Mouse (Mus musculus): Measurements from ENCODE around the gene Zpbp.

The Zpbp gene

DNA sequence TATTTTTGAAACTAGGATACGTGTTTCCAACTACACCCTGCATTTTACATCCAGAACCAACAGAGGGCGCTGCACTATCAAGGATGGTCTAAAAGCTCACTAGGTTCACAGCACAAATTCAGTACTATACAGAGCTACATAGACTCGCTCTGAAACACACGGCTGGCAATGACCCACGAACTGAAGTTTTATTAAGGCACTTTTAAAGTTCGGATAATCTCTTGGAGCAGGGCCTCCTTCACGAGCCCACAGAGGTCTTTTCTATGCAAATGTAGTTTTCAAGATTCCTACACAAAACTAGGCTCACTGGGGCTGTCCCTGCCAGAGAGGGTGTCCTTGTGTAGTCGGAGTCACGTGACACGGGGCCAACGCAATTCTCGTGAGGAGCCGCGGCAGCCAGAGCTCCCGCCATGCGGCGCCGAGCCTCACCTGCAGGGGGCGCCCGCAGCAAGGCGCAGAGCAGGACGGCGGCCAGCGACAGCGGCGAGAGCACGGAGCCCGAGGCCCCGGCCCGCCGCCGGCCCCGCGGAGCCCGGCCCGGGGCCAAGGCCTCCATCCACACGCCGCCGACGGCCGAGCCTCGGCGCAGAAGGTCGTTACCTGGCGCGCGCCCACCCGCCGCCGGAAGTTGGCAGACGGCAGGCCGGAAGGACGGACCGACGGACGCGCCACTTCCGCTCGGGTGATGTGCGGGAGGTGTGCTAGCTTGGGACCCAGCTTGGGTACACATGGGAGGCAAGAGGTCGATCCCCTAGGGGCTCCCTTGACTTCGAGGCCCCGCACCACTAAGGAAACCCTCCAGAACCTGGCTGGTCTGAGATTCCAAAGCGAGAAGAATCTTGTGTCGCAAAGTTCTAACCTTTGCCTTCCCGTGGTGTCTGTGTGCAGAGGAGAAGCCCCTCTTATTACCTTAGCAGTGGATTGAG is at the start of gene Zpbp, which contains the start of gene Spata48:
Gene Zpbp (minus strand): TSS at position 774 of the 926 bp plus-strand sequence.
Gene Spata48 (plus strand): TSS at position 460 of the 926 bp plus-strand sequence.
- peak; percentile 92 for DNase-seq (ENCODE audit: low read depth, low spot score)

DNA sequence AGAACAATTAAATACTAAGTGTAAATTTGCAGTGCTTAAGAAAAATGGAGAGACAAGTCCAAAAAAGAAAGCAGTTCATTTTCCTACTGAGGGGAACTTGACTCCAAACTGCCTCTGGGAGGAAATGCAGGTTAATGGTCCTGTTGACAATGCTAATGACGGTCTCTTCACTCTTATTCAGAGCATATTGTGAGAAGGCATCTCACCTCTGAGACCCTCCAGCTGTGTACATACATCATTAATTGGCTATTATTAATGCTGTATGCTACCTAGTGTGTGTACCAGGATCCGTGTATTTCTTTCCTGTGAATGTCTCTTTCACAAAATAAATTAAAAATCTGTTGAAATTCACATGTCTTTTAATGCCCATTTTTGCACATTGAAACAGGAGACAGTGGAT is 47.2 kb upstream of the Zpbp start:
- no peak for DNase-seq (ENCODE audit: low read depth, low spot score)

DNA sequence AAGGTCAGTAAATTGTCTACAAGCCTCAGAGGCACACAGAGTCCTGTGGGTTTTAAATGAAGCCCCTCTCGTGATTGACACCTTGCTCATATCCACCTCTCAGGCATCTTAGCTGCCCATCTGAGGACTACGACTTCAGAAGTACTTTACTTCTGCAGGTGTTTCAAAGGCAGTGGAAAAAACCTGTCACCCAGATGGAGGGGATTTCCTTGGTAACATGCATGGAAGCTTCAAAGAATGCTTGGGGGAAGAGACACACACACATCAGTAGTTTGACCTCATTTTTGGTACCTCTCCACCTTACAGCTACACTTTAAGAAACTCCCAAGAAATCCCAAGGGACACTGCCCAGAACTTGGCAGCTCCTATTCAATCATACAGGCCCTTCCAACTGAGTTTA is 44.0 kb upstream of the Zpbp start:
- DNase-seq (ENCODE audit: low read depth, low spot score): no peak

DNA sequence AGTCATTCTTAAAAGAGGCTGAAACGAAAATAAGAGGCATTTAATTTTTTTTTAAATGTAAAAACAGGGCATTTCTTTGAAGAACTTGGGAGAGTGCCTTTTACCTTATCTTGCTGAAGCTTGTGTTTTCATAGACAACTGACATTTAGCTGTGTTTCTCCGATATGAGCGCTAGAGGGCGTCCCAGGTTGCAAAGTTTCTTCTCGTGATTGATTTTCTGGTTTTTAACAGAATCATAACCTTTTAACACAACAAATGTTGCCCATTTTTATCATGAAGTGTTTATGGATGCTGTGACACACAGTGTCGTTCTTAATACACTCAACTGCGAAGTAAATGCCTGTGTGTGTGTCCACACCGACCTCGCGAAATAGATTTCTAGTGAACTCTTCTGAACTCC is 37.7 kb upstream of the Zpbp start:
- peak; percentile 37 for DNase-seq (ENCODE audit: low read depth, low spot score)

DNA sequence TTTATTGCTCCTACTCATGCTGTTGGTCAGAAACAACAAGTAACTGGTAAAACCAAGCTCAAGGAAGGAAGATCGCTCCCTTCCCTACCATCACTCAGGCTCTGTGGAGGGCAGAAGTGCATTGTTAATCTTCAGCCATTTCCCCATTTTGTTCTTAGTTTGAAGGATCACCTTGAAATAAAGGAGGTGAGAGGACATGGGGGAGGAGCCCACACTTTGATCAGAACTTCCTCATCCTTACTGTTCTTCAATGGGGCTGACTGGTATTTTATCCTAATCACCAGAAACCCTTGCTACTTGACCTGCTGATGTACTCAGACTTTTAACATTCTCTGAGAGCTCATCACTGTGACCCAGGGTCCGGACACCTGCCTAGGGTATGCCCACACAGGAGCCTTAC is 33.5 kb upstream of the Zpbp start:
- no peak for DNase-seq (ENCODE audit: low read depth, low spot score)

DNA sequence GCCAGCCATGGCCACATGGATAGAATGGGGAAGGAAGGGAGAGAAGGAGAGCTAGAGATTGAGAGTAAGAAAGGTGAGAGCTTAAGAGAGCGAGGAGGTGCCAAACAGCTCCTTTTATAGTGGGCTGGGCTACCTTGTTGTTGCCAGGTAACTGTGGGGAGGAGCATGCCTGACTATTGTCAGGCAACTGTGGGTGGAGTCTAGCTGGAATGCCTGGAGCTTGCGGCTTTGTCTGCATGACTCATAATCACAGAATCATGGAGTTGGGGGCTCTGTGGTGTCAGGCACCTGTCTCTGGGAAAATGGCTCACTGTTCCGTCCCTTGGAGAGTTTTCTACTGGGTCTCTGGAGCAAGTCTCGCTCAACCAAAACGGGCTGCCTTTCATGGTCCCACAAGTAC is 29.8 kb upstream of the Zpbp start:
- DNase-seq (ENCODE audit: low read depth, low spot score): no peak

DNA sequence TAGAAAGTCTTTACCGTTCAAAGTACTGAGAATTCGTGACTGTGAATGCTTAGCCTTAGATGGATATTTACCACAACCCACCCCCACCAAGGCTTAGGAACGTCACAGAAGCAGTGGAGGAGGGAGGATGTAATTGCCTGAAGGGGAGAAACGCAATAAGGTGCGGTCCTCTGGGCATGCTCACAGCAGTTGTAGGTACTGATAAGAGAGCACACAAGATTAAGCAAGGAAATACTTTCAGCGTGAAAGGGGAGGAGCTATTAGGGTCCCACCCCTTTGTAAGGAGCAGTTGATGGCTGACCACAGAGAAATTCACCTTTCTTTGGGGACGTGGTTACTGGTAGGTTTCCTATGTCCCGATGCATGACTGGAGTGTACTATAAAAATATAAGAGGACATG is 22.2 kb upstream of the Zpbp start:
- DNase-seq (ENCODE audit: low read depth, low spot score): no peak

DNA sequence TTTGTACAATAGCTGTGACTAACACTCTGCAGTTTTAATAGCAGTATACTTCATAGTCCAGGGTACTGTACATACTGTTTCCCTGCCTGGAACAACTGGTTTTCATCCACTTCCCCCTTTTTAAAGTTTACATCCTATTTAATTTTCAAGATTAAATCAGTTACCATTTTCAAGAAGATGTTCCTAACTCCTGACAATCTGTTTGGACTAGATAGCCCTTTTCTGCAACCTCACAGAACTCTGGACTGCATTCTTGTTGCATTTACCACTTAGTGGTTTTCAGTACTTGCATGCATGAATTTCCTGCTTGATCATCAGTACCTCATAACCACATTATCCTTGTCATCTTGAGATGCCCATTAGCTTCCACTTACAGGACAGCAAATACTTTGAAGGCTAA is 6.7 kb upstream of the Zpbp start:
- no peak for DNase-seq (ENCODE audit: low read depth, low spot score)

DNA sequence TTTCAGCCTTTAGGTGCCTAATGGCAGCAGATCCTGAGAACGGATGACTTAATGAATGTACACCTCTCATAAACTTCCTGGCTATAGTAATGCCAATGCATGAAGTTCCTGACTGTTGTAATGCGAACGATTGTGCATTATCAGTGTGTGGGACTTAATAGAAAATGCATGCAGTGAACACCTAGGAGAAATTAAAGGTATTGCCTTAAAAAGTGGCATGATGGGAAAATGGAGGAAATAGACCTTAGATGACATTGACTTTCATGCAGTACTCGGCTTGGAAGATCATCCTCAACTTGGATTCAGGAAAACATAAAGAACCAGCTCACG is 318 bp upstream of the Zpbp start:
- DNase-seq (ENCODE audit: low read depth, low spot score): no peak

DNA sequence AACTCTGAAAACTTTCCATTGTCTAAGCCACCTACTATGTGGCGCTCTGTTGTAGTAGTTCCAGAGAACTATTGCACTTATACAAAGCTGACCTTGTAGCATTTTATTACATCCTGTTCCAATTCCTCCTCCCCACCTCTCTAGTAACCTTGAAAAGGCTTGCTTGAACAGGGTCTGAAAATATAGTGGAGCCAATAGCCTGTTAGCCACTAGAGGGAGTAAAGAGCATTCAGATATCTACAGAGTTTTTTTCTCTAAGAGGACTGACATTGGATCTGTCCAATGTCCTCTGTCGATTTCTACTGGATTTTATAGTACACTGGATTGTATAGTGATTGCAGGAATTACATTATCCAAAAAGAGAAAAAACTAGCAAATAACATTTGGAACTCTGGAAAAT is 7.2 kb downstream of the Zpbp start:
- DNase-seq (ENCODE audit: low read depth, low spot score): peak; percentile 21

DNA sequence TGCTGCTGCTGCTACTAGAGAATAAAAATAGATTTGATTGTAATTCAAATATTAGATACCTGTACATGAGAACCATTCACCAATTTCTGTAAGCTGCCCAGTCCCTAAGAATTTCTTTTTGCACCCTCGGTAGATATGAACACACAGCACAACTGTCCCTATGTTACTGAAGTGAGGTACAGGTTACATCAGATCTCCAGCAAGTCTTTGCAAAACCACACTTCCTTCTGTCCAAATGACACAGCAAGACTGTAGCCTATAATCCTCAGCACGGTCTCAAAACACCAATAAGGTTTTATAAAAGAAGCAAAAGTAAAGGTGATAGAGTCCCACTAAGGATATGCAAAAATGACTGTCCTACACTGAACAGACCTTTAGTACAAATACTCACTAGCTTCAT is 44.9 kb downstream of the Zpbp start:
- no peak for DNase-seq (ENCODE audit: low read depth, low spot score)

DNA sequence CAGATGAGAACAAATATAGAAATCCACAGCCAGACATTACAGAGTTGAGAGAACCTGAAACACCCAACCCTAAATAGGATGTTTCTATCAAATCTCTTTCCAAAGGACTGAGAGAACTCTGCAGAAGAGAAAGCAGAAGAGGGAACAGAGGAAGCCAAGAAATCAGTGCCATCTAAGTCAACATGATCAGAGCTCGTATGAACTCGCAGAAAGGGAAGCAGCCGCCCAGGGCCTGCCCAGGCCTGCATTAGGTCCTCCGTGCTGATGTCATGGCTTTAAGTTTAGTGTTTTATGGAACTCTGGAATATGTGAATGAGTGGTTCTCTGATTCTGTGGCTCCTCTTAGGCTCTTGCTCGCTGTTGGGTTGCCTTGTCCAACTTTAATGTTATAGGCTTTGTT is 48.0 kb downstream of the Zpbp start:
- no peak for DNase-seq (ENCODE audit: low read depth, low spot score)

DNA sequence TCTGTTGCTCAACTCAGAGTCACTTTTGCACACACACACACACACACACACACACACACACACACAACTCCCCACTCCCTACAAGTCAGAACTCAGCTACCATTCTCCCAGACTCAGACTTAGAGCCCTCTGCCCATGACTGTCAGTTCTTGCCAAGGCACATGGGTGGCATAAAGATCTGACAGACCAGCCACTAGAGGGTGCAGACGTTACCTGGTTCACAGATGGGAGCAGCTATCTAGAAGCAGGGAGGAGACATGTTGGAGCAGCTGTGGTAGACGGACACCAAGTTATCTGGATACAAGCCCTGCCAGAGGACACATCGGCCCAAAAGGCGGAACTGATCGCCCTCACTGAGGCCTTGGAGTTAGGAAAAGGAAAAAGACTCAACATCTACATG is 67.5 kb downstream of the Zpbp start:
- DNase-seq (ENCODE audit: low read depth, low spot score): no peak

DNA sequence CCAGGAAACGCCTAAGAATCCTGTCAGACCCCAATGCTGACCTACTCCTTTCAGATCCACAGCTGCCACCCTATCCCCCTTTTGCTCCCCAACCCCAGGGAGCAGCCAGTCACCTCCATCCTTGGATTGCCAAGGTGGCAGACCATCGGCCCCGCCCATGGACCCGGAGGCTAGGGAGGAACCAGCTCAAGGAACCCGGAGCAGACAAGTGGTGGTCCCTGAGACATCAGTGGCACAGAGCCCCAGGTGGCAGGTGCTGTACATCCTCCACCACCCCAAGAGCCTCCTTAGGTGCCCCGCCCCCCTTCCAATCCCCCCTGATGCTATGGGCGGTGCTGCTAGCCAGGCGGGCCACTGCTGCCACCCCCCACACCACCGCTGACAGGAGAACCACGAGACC is 69.0 kb downstream of the Zpbp start:
- DNase-seq (ENCODE audit: low read depth, low spot score): no peak

DNA sequence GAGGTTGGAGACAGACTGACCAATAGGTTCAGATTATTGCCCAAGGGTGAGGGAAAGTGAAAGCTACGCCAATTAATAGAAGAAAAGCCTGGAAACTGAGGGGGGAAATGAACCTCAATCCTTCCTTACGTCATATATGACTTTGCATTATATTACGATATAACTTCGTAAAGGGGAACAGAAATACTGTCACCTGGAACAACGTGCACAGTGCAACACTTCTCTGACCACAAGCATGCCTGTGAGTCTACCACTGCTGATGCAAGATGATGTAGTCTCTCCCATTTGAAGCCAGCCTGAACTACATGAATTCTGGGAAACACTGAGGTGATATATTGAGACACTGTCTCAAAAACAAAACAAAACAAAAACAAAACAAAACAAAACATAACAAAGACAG is 90.9 kb downstream of the Zpbp start:
- DNase-seq (ENCODE audit: low read depth, low spot score): no peak

DNA sequence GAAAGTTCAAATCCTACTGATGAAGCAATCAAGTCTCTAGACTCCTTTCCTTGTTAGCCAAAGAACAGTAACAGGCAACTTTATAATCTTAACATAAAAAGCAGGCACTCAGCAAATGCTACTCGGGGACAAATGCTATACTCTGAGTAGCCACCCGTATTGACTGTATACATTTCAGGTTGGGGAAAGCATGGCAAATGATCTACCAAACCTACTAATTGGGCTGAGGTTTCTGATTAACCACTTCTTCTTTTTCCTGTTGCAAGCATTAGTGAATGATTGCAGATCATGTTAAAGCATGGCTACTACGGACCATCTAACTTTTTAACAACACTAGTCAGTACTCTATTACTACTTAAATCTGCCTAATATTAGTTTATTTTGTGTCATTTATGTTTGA is 178.7 kb downstream of the Zpbp start:
- DNase-seq (ENCODE audit: low read depth, low spot score): no peak

DNA sequence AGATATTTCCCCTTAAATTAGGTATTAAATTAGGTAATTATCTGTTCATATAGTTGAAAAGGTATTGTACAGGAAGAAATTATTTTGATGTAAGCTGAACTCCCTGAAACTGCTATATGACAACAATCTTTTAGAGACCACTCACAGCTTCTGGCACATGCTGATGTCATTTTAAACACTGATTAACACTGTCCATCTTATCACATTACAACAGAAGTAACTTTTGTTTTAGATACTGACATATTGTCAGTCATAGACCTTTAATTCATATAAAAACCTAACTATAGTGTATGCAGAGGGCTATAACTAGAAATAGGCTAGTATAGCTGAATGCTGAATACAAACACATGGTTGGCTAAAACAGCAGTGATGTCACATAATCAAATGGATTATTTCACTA is 182.1 kb downstream of the Zpbp start:
- DNase-seq (ENCODE audit: low read depth, low spot score): no peak

DNA sequence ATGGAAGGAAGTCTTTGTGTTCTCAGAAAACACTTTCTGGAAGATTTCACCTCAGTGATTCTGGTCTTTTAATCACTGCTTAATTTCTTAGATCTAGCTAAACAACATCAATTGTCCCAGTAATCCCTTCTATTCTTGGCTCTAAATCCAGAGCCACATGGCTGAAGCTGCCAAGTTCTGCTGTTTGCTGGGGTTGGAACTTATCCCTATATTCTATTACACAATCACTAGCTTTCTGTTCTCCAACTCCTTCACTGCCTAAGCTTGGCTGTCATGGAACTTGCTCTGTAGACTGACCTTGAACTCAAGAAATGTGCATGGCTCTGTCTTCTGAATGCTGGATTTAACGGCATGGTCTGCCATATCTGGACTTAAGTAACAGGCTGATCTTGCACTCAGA is 204.9 kb downstream of the Zpbp start:
- DNase-seq (ENCODE audit: low read depth, low spot score): peak; percentile 9

DNA sequence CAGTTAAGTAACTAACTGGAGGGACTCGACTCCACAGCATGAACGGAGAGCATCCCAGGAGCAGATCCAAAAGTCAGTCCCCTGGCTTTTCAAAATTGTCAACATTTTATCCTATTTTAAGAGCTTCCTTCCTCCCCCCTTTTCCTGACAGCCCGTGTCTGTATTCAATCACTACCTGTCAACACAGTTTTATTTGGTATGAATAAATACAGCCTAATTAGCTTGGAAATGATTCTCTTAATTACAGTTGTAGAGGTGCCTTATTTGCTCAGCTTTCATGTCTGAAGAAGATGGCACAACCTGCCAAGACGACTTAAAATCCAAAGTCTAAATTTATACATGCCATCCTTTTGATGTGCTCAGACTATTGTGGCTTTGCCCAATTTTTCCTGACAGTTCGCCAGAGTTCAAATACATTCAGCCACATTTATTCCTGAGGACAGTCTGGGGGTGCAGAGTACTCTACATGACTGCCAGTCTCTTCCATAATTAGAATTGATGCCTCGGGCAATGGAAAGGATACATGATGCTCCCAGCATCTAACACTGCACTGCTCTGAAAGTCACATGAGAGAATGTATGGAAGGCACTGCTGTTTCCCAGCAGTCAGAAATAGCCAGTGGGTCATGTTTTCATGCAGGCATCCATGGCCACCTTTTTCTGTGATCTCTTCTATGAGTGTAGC is 219.4 kb downstream of the Zpbp start:
- DNase-seq (ENCODE audit: low read depth, low spot score): peak; percentile 17

DNA sequence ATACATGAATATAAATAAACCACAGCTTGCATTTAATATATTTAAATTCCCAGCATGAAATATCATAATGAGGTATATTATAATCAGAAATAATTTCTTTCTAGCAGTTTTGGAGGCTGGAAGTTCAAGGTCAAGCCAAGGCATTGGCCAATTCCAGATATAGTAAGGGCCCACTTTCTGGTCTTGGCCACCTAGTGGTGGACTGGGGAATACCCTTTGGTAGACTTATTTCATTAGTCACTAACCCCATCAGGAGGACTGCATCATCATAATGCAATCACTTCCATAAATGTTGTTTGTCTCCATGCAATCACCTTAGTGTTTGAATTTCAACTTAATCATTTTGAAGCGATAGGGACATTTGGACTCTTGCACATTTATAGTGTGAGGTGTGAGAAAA is 222.9 kb downstream of the Zpbp start:
- DNase-seq (ENCODE audit: low read depth, low spot score): no peak
